ENCODE assay signal across 20 mouse cellular contexts in the genomic region with DNA sequence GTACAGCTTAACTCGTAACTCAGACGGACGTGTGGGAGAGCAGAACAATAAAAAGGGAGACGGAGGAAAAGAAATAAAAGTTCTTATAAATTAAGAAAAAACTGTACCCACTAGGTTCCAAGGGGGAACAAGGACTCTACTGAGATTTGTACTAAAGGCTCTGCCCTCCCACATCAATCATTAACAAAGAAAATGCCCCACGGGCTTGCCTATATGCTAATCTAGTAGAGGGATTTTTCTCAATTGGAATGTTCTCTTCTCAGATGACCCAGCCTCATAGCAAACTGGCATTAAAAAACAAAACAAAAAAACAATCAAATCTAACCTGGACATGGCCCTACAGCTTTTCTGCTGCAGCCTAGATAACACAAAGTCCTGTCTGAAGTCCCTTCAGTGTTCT.
"Had no signal": no experiment of that assay in that cellular context is flagged by ENCODE, and none has a peak within 500 bp of the region (broad histone marks: within the 10 kb centered on the region; RNA-seq: fewer than 3 reads in every experiment).

No protein-coding gene starts in this region.

- H3K4me3 ChIP-seq: intestine, embryonic 15.5 days; layer of hippocampus, adult 2 months; left cerebral cortex, adult 2 months; limb, embryonic 12.5 days; limb, embryonic 15.5 days; liver, embryonic 12.5 days; liver, embryonic 15.5 days; lung, embryonic 15.5 days; megakaryocyte, embryonic 14.5 days; midbrain, embryonic 10.5 days had no signal

- H3K27ac ChIP-seq: intestine, embryonic 15.5 days; layer of hippocampus, adult 2 months; left cerebral cortex, adult 2 months; limb, embryonic 12.5 days; limb, embryonic 15.5 days; liver, embryonic 12.5 days; liver, embryonic 15.5 days; lung, embryonic 15.5 days; midbrain, embryonic 10.5 days; stomach, postnatal 0 days had no signal

- H3K9me3 ChIP-seq: intestine, embryonic 15.5 days; limb, embryonic 12.5 days; limb, embryonic 15.5 days; liver, embryonic 12.5 days; liver, embryonic 15.5 days; lung, embryonic 15.5 days; megakaryocyte, embryonic 14.5 days; midbrain, embryonic 10.5 days had no signal

- H3K4me2 ChIP-seq: intestine, embryonic 15.5 days; limb, embryonic 12.5 days; limb, embryonic 15.5 days; liver, embryonic 12.5 days; liver, embryonic 15.5 days; lung, embryonic 15.5 days had no signal

- H3K4me1 ChIP-seq: intestine, embryonic 15.5 days; limb, embryonic 12.5 days; limb, embryonic 15.5 days; liver, embryonic 12.5 days; liver, embryonic 15.5 days; lung, embryonic 15.5 days; megakaryocyte, embryonic 14.5 days; midbrain, embryonic 10.5 days had no signal

- H3K9ac ChIP-seq: intestine, embryonic 15.5 days; limb, embryonic 12.5 days; limb, embryonic 15.5 days; liver, embryonic 12.5 days; liver, embryonic 15.5 days; lung, embryonic 15.5 days had no signal

- H3K27me3 ChIP-seq: intestine, embryonic 15.5 days; limb, embryonic 12.5 days; limb, embryonic 15.5 days; liver, embryonic 12.5 days; liver, embryonic 15.5 days; lung, embryonic 15.5 days had no signal

- DNase-seq: layer of hippocampus, adult 9-11 months; lung, adult 18-20 months; lung, postnatal 10 days; lung, postnatal 36 days; midbrain, embryonic 14.5 days; right cerebral cortex, postnatal 4 days; thymus, adult 2 months; thymus, postnatal 14 days; thymus, postnatal 4 days had no signal

- H3K36me3 ChIP-seq: intestine, embryonic 15.5 days; limb, embryonic 12.5 days; limb, embryonic 15.5 days; liver, embryonic 12.5 days; liver, embryonic 15.5 days; lung, embryonic 15.5 days; midbrain, embryonic 10.5 days had no signal

- ATAC-seq: intestine, embryonic 15.5 days; liver, embryonic 12.5 days had no signal
